Mouse (Mus musculus): ENCODE data around the gene Atxn1. TPM values are rescaled to one million over a fixed set of nuclear protein-coding genes. Genes with fewer than 3 reads are reported as not detected.

Gene Atxn1
- total and polyA plus RNA-seq, 3 experiments, result 8.0 to 13.1 (median 9.7) TPM

DNA sequence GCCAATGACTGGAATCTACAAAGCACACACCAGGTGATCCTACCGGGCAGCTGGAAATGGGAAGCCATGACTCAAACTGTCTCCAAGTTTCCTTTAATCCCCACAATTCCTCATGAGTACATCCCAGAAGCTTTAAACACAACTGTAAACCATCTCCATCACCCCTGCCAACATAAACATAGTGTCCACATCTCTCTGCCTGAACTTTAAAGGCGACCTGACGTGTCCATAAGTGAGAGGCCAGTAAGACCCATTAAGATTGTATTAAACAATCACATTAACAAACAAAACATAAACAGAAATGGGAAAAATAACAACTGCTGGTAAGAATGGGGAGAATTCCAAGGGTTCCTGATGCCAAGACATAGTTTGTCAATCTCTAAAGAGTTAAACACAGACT, 385.1 kb downstream of the Atxn1 start:
- in situ Hi-C loops (cut with MboI; ENCODE audit: low pct_ligation_motif_present, low pct_unique_long_range_greater_than_20kb, low sequenced_read_pairs), result no loop called here
- TF ChIP-seq POLR2AphosphoS2 (IDR thresholded peaks at IDR 0.05; ENCODE audit: low read depth, low read length) (no peak), HCFC1 (IDR thresholded peaks at IDR 0.05; ENCODE audit: low read depth, low read length) (no peak), USF1 (IDR thresholded peaks at IDR 0.05; ENCODE audit: low read depth, low read length) (no peak), NRF1 (IDR thresholded peaks at IDR 0.05; ENCODE audit: low read depth, low read length) (no peak), GABPA (IDR thresholded peaks at IDR 0.05; ENCODE audit: insufficient replicate concordance, low read depth, low read length) (no peak), POLR2A (IDR thresholded peaks at IDR 0.05; ENCODE audit: low read depth, low read length) (no peak), MAX (IDR thresholded peaks at IDR 0.05; ENCODE audit: low read length) (no peak), TCF12 (IDR thresholded peaks at IDR 0.05; ENCODE audit: low read depth, low read length) (no peak), IRF4 (IDR thresholded peaks at IDR 0.05; ENCODE audit: low read depth, low read length) (no peak)

DNA sequence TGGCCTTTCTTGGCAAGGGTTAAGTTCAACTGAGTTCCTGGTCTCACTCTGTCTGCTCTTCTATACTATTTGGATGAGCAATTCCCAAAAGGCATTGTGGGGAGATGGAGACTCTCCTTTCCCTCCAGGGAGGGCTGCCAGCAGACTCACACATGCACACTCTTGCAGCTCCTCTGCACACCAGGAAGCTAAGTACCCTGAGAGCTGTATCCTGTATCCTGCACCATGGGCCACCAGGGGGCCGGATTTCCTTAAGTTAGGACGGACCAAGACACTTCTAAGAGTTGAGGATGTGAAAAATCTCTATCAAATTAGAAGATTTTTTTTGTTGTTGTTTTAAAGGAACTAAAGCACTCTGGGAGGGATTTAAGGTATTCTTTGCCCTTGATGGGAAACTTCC, 387.0 kb downstream of the Atxn1 start:
- H3K9me3 ChIP-seq (replicated peaks; ENCODE audit: low read length), result no peaks in the 10 kb centered on the region
- H3K9ac ChIP-seq (ENCODE audit: insufficient read depth, low read depth), result no peak overlapping the region
- H3K36me3 ChIP-seq (replicated peaks in 1 of 2; ENCODE audit: control insufficient read depth in 1 of 2, insufficient read depth in 1 of 2, low read length in 1 of 2), result peaks cover 7 to 85% of the 10 kb centered on the region in 2 experiments
- no peak overlapping the region for H3K4me2 ChIP-seq (ENCODE audit: insufficient read depth, low read depth, poor library complexity, severe bottlenecking)
- TF ChIP-seq USF1 (IDR thresholded peaks at IDR 0.05; ENCODE audit: low read depth, low read length), result no peak
- peak in 1 of 2 experiments; percentile 9; a peak in 2 of 4 replicates for TF ChIP-seq CTCF (conservative IDR thresholded peaks at IDR 0.05 in 1 of 2, IDR thresholded peaks at IDR 0.05 in 1 of 2; ENCODE audit: low read depth in 2 of 2, low read length in 2 of 2)
- DNase-seq (ENCODE audit: extremely low read depth), result no peak
- in situ Hi-C loops (cut with MboI; ENCODE audit: low pct_ligation_motif_present, low pct_unique_long_range_greater_than_20kb, low sequenced_read_pairs), result no loop called here
- H3K79me2 ChIP-seq (replicated peaks; ENCODE audit: control insufficient read depth, extremely low read depth, insufficient read depth, poor library complexity, severe bottlenecking), result no peaks in the 10 kb centered on the region
- no peaks in the 10 kb centered on the region for H3K27me3 ChIP-seq (replicated peaks)
- dilution Hi-C loops (cut with MboI; ENCODE audit: extremely low pct_ligation_motif_present, extremely low pct_unique_long_range_greater_than_20kb, low sequenced_read_pairs), result no loop called here
- no peak overlapping the region for H3K27ac ChIP-seq (ENCODE audit: insufficient read depth, low read depth)
- H3K4me1 ChIP-seq (ENCODE audit: control insufficient read depth in 1 of 2, insufficient read depth in 2 of 2), result no peaks in the 10 kb centered on the region; a peak in 1 of 4 replicates
- H3K4me3 ChIP-seq (replicated peaks in 1 of 3; ENCODE audit: low read depth in 2 of 3, low read length in 2 of 3, poor library complexity in 1 of 3), result no peak overlapping the region

More for the DNA sequence above, 385.1 kb downstream of the Atxn1 start:
- Histone ChIP-seq H3K36me3 (replicated peaks in 1 of 2; ENCODE audit: control insufficient read depth in 1 of 2, insufficient read depth in 1 of 2, low read length in 1 of 2) (peaks cover 11 to 91% of the 10 kb centered on the region in 2 experiments), H3K27ac (ENCODE audit: insufficient read depth, low read depth) (no peak overlapping the region), H3K9ac (ENCODE audit: insufficient read depth, low read depth) (no peak overlapping the region), H3K27me3 (replicated peaks) (no peaks in the 10 kb centered on the region), H3K4me2 (ENCODE audit: insufficient read depth, low read depth, poor library complexity, severe bottlenecking) (no peak overlapping the region), H3K4me3 (replicated peaks in 1 of 3; ENCODE audit: low read depth in 2 of 3, low read length in 2 of 3, poor library complexity in 1 of 3) (no peak overlapping the region), H3K9me3 (replicated peaks; ENCODE audit: low read length) (peaks cover 3% of the 10 kb centered on the region), H3K79me2 (replicated peaks; ENCODE audit: control insufficient read depth, extremely low read depth, insufficient read depth, poor library complexity, severe bottlenecking) (no peaks in the 10 kb centered on the region), H3K4me1 (ENCODE audit: control insufficient read depth in 1 of 2, insufficient read depth in 2 of 2) (no peaks in the 10 kb centered on the region)
- dilution Hi-C loops (cut with MboI; ENCODE audit: extremely low pct_ligation_motif_present, extremely low pct_unique_long_range_greater_than_20kb, low sequenced_read_pairs), result no loop called here
- DNase-seq (ENCODE audit: extremely low read depth), result no peak

DNA sequence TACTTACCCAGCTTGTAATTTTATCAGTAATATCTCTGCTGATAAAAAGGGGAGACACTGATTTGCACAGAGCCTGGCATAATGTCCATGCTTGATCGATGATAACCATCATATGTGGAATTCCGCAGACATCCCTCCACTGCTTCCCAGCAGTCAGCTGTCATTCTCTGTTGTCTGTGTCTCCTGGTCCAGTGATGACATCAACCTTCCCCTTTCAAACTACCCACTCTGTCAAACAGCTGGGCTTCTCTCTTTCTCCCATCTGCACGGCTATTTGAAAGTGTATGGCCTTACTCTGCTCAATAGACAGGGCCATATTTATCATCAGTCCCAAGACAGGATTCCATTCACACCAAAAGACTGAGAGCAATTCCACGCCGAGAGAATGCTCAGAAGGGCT, 387.4 kb downstream of the Atxn1 start:
- TF ChIP-seq CTCF (conservative IDR thresholded peaks at IDR 0.05 in 1 of 2, IDR thresholded peaks at IDR 0.05 in 1 of 2; ENCODE audit: low read depth in 2 of 2, low read length in 2 of 2) (no peak), ZMIZ1 (IDR thresholded peaks at IDR 0.05; ENCODE audit: low read depth, low read length) (no peak), KAT2A (IDR thresholded peaks at IDR 0.05; ENCODE audit: insufficient replicate concordance, low read length) (no peak), MXI1 (IDR thresholded peaks at IDR 0.05; ENCODE audit: low read depth, low read length) (no peak), POLR2A (IDR thresholded peaks at IDR 0.05; ENCODE audit: low read depth, low read length) (no peak), HCFC1 (IDR thresholded peaks at IDR 0.05; ENCODE audit: low read depth, low read length) (no peak), USF1 (IDR thresholded peaks at IDR 0.05; ENCODE audit: low read depth, low read length) (no peak), ZKSCAN1 (IDR thresholded peaks at IDR 0.05; ENCODE audit: borderline replicate concordance, low read depth, low read length) (no peak), MAX (IDR thresholded peaks at IDR 0.05; ENCODE audit: low read length) (no peak), MAZ (IDR thresholded peaks at IDR 0.05; ENCODE audit: low read depth, low read length) (no peak), USF2 (conservative IDR thresholded peaks at IDR 0.05; ENCODE audit: low read depth, low read length) (no peak), PAX5 (IDR thresholded peaks at IDR 0.05; ENCODE audit: low read length) (no peak), TCF12 (IDR thresholded peaks at IDR 0.05; ENCODE audit: low read depth, low read length) (no peak), NELFE (IDR thresholded peaks at IDR 0.05; ENCODE audit: low read depth, low read length) (no peak), JUND (conservative IDR thresholded peaks at IDR 0.05; ENCODE audit: low read depth, low read length) (no peak), SIN3A (IDR thresholded peaks at IDR 0.05; ENCODE audit: low read length) (no peak), ETS1 (conservative IDR thresholded peaks at IDR 0.05; ENCODE audit: low read depth, low read length) (no peak), MAFK (IDR thresholded peaks at IDR 0.05; ENCODE audit: insufficient replicate concordance, low read length) (no peak), MYC (IDR thresholded peaks at IDR 0.05; ENCODE audit: low read depth, low read length) (no peak)
- dilution Hi-C loops (cut with MboI; ENCODE audit: extremely low pct_ligation_motif_present, extremely low pct_unique_long_range_greater_than_20kb, low sequenced_read_pairs), result no loop called here
- no peak overlapping the region for H3K27ac ChIP-seq (ENCODE audit: insufficient read depth, low read depth)

More for the DNA sequence above, 387.4 kb downstream of the Atxn1 start:
- Histone ChIP-seq H3K9me3 (replicated peaks; ENCODE audit: low read length) (no peaks in the 10 kb centered on the region), H3K4me1 (ENCODE audit: control insufficient read depth in 1 of 2, insufficient read depth in 2 of 2) (peaks cover 0 to 3% of the 10 kb centered on the region in 2 experiments; a peak in 2 of 4 replicates), H3K4me2 (ENCODE audit: insufficient read depth, low read depth, poor library complexity, severe bottlenecking) (no peak overlapping the region), H3K9ac (ENCODE audit: insufficient read depth, low read depth) (no peak overlapping the region), H3K4me3 (replicated peaks in 1 of 3; ENCODE audit: low read depth in 2 of 3, low read length in 2 of 3, poor library complexity in 1 of 3) (no peak overlapping the region), H3K27me3 (replicated peaks) (no peaks in the 10 kb centered on the region), H3K36me3 (replicated peaks in 1 of 2; ENCODE audit: control insufficient read depth in 1 of 2, insufficient read depth in 1 of 2, low read length in 1 of 2) (peaks cover 7 to 81% of the 10 kb centered on the region in 2 experiments), H3K79me2 (replicated peaks; ENCODE audit: control insufficient read depth, extremely low read depth, insufficient read depth, poor library complexity, severe bottlenecking) (no peaks in the 10 kb centered on the region)
- no peak for DNase-seq (ENCODE audit: extremely low read depth)
- in situ Hi-C loops (cut with MboI; ENCODE audit: low pct_ligation_motif_present, low pct_unique_long_range_greater_than_20kb, low sequenced_read_pairs), result no loop called here
